Mouse (Mus musculus) liver, embryonic 11.5 days (tissue): ENCODE measurements at regions not wholly inside any gene's neighbourhood (a gene's known extent, or its start where the extent isn't known, plus 50 kb on each side); places are given as distances from the start of the nearest gene placed in this dataset.

ENCODE experiments used
- ATAC-seq: fragments of 200-750 bp; cut with Nextera tagmentation; replicated peaks from 2 replicates; pipeline ENCODE4 v1.8.0; 2017; ENCODE audit warnings: moderate number of reproducible peaks, mild to moderate bottlenecking, moderate TSS enrichment, moderate library complexity; ENCODE audit not compliant: low FRiP score
- DNase-seq: peaks from one replicate; pipeline ENCODE4 v3.0.0-alpha.2; 2017; ENCODE audit warnings: low spot score
- H3K27ac ChIP-seq: fragments of 300-500 bp; sonication (generic); 2 replicates; pipeline ENCODE4 v1.5.1; 2014; ENCODE audit warnings: mild to moderate bottlenecking, low read depth, low read length, control low read depth
- H3K27me3 ChIP-seq: fragments of 300-500 bp; sonication (generic); replicated peaks from 2 replicates; pipeline ENCODE4 v1.6.1; 2014; ENCODE audit warnings: low read length, mixed read lengths; ENCODE audit not compliant: control insufficient read depth, insufficient read depth
- H3K36me3 ChIP-seq: fragments of 300-500 bp; sonication (generic); 2 replicates; pipeline ENCODE4 v1.6.1; 2014; ENCODE audit warnings: mild to moderate bottlenecking, low read length, moderate library complexity, mixed read lengths; ENCODE audit not compliant: control insufficient read depth, insufficient read depth
- H3K4me1 ChIP-seq: fragments of 300-500 bp; sonication (generic); replicated peaks from 2 replicates; pipeline ENCODE4 v1.6.1; 2014; ENCODE audit warnings: low read length, mixed read lengths; ENCODE audit not compliant: control insufficient read depth, insufficient read depth
- H3K4me2 ChIP-seq: fragments of 300-500 bp; sonication (generic); 2 replicates; pipeline ENCODE4 v1.6.1; 2014; ENCODE audit warnings: mild to moderate bottlenecking, control low read depth, moderate library complexity
- H3K4me3 ChIP-seq: fragments of 300-500 bp; sonication (generic); 2 replicates; pipeline ENCODE4 v1.5.1; 2014; ENCODE audit warnings: low read depth, low read length, control low read depth
- H3K9ac ChIP-seq: fragments of 300-500 bp; sonication (generic); 2 replicates; pipeline ENCODE4 v1.6.1; 2014; ENCODE audit warnings: low read depth, low read length, control low read depth
- H3K9me3 ChIP-seq: fragments of 300-500 bp; sonication (generic); 2 replicates; pipeline ENCODE4 v1.6.1; 2016; ENCODE audit warnings: low read length, inconsistent platforms, mixed read lengths; ENCODE audit not compliant: control insufficient read depth
- WGBS: fragments of 180-500 bp; shearing (Covaris S2); extraction: QIAGEN DNeasy Blood & Tissue Kit; methylation state at CpG from one replicate; pipeline ENCODE4 v1.1.7; 2014; 5-methylcytosine and 5-hydroxymethylcytosine counted together

GRCm38 (mm10) chr13:52185574-52185973, 339.1 kb downstream of the Gadd45g start:
- H3K4me1 ChIP-seq: no peaks in the 10 kb centered on the region
- 76% methylated on average over 1 of the region's 1 CpGs for WGBS
- H3K27me3 ChIP-seq: no peaks in the 10 kb centered on the region
- H3K4me3 ChIP-seq: no peak overlapping the region
- no peaks in the 10 kb centered on the region for H3K9me3 ChIP-seq
- H3K4me2 ChIP-seq: no peak overlapping the region
- DNase-seq: no peak
- H3K27ac ChIP-seq: no peak overlapping the region
- ATAC-seq: no peak
- no peak overlapping the region for H3K9ac ChIP-seq
- H3K36me3 ChIP-seq: no peaks in the 10 kb centered on the region

GRCm38 (mm10) chr13:52187841-52188604, 341.5 kb downstream of the Gadd45g start:
- Histone ChIP-seq H3K9me3 (no peaks in the 10 kb centered on the region), H3K36me3 (no peaks in the 10 kb centered on the region), H3K9ac (no peak overlapping the region), H3K27me3 (no peaks in the 10 kb centered on the region), H3K4me2 (no peak overlapping the region), H3K27ac (no peak overlapping the region), H3K4me3 (no peak overlapping the region), H3K4me1 (no peaks in the 10 kb centered on the region)
- 82% methylated on average over 8 of the region's 8 CpGs for WGBS
- DNase-seq (no peak), ATAC-seq (0 out of 2 replicates have a peak, but pooled peaks have one; percentile 29)

- H3K27ac ChIP-seq: no peak overlapping the region
- H3K36me3 ChIP-seq: no peaks in the 10 kb centered on the region
- H3K27me3 ChIP-seq: no peaks in the 10 kb centered on the region
- ATAC-seq: no peak
- DNase-seq: no peak
- H3K4me3 ChIP-seq: no peak overlapping the region
- no peaks in the 10 kb centered on the region for H3K9me3 ChIP-seq
- WGBS: 73% methylated on average over 2 of the region's 2 CpGs
- no peak overlapping the region for H3K4me2 ChIP-seq
- H3K9ac ChIP-seq: no peak overlapping the region
- H3K4me1 ChIP-seq: no peaks in the 10 kb centered on the region
Measured at GRCm38 (mm10) chr13:52188605-52189003, 342.1 kb downstream of the Gadd45g start.

GRCm38 (mm10) chr13:52189382-52189923, 341.6 kb downstream of the Diras2 start:
- Histone ChIP-seq H3K27ac (no peak overlapping the region), H3K4me1 (no peaks in the 10 kb centered on the region), H3K9me3 (no peaks in the 10 kb centered on the region), H3K36me3 (no peaks in the 10 kb centered on the region), H3K4me2 (no peak overlapping the region), H3K27me3 (no peaks in the 10 kb centered on the region), H3K9ac (no peak overlapping the region), H3K4me3 (no peak overlapping the region)
- 62% methylated on average over 10 of the region's 10 CpGs for WGBS
- DNase-seq (no peak), ATAC-seq (no peak)

- 59% methylated on average over 9 of the region's 9 CpGs for WGBS
Measured at GRCm38 (mm10) chr13:52190256-52190655, 340.8 kb downstream of the Diras2 start.

GRCm38 (mm10) chr13:52190848-52191590, 340.1 kb downstream of the Diras2 start:
- ATAC-seq (no peak), DNase-seq (no peak)
- Histone ChIP-seq H3K4me2 (no peak overlapping the region), H3K27me3 (no peaks in the 10 kb centered on the region), H3K9me3 (no peaks in the 10 kb centered on the region), H3K9ac (no peak overlapping the region), H3K4me1 (no peaks in the 10 kb centered on the region), H3K36me3 (no peaks in the 10 kb centered on the region), H3K4me3 (no peak overlapping the region), H3K27ac (no peak overlapping the region)
- 79% methylated on average over 15 of the region's 15 CpGs for WGBS

More at GRCm38 (mm10) chr13:52190256-52190655, 340.8 kb downstream of the Diras2 start:
- no peak overlapping the region for H3K4me3 ChIP-seq
- no peaks in the 10 kb centered on the region for H3K4me1 ChIP-seq
- no peak for ATAC-seq
- H3K27me3 ChIP-seq: no peaks in the 10 kb centered on the region
- H3K4me2 ChIP-seq: no peak overlapping the region
- H3K36me3 ChIP-seq: no peaks in the 10 kb centered on the region
- H3K27ac ChIP-seq: no peak overlapping the region
- H3K9me3 ChIP-seq: no peaks in the 10 kb centered on the region
- DNase-seq: no peak
- no peak overlapping the region for H3K9ac ChIP-seq

- ATAC-seq: no peak
- 58% methylated on average over 5 of the region's 5 CpGs for whole genome bisulfite sequencing
Measured at GRCm38 (mm10) chr13:52196917-52197316, 334.2 kb downstream of the Diras2 start.

GRCm38 (mm10) chr13:52198649-52199348, 332.3 kb downstream of the Diras2 start:
- 78% methylated on average over 7 of the region's 7 CpGs for WGBS
- Histone ChIP-seq H3K4me1 (no peaks in the 10 kb centered on the region; the same call in 1 of the 2 replicates), H3K4me2 (no peak overlapping the region), H3K9ac (no peak overlapping the region), H3K27me3 (no peaks in the 10 kb centered on the region), H3K27ac (no peak overlapping the region), H3K9me3 (no peaks in the 10 kb centered on the region), H3K36me3 (no peaks in the 10 kb centered on the region), H3K4me3 (no peak overlapping the region)
- no peak for DNase-seq
- no peak for ATAC-seq

More at GRCm38 (mm10) chr13:52196917-52197316, 334.2 kb downstream of the Diras2 start:
- Histone ChIP-seq H3K27me3 (no peaks in the 10 kb centered on the region), H3K4me2 (no peak overlapping the region), H3K9me3 (no peaks in the 10 kb centered on the region), H3K9ac (no peak overlapping the region), H3K36me3 (no peaks in the 10 kb centered on the region), H3K27ac (no peak overlapping the region), H3K4me1 (no peaks in the 10 kb centered on the region; the same call in 1 of the 2 replicates), H3K4me3 (no peak overlapping the region)
- DNase-seq: no peak
